Mouse (Mus musculus) neutrophil, adult 65 days (primary cell): ENCODE data around the gene Pi4k2b. TPM values are rescaled to one million over a fixed set of nuclear protein-coding genes. Genes with fewer than 3 reads are reported as not detected.

Experiments used
- total RNA-seq: library from RNA; stranded (reverse); gene quantifications from 2 replicates; pipeline ENCODE4 v1.2.4, GENCODE M21; 2023

Gene Pi4k2b
- total RNA-seq = 35.2 and 54.5 TPM in 2 replicates

GRCm38 (mm10) chr5:52741391-52742111 lies at the start of gene Pi4k2b:
TSS of gene Pi4k2b (plus strand) at chr5:52741574.

GRCm38 (mm10) chr5:52775237-52775636 lies 33.9 kb downstream of the Pi4k2b start, which contains the start of gene Zcchc4:
TSS of gene Zcchc4 (plus strand) at chr5:52775409.

Other genes with a start within 250 kb of the Pi4k2b start
- not detected in 2 replicates for gene Lgi2, start 175.1 kb upstream of the Pi4k2b start, total RNA-seq
- 8.0 and 8.3 TPM in 2 replicates for gene Sepsecs, start 71.9 kb upstream of the Pi4k2b start, total RNA-seq
- 6.9 and 12.0 TPM in 2 replicates for gene Zcchc4, start 33.8 kb downstream of the Pi4k2b start, total RNA-seq
- 37.0 and 45.4 TPM in 2 replicates for gene Anapc4, start 92.4 kb downstream of the Pi4k2b start, total RNA-seq